Mouse (Mus musculus) kidney, adult 2 months (tissue): ENCODE measurements around the gene Mthfd2l.

Experiments
- CTCF ChIP-seq: fragments of 200-500 bp; conservative IDR thresholded peaks from 2 replicates; pipeline ENCODE4 v1.5.1; 2011; ENCODE audit warnings: low read depth, mild to moderate bottlenecking, control low read depth, low read length, moderate library complexity, mixed read lengths; ENCODE audit not compliant: insufficient read depth, insufficient read length
- POLR2A ChIP-seq: fragments of 200-500 bp; IDR thresholded peaks from one replicate; pipeline ENCODE4 v1.6.1; 2011; ENCODE audit warnings: low read depth, low read length, control low read depth

DNA sequence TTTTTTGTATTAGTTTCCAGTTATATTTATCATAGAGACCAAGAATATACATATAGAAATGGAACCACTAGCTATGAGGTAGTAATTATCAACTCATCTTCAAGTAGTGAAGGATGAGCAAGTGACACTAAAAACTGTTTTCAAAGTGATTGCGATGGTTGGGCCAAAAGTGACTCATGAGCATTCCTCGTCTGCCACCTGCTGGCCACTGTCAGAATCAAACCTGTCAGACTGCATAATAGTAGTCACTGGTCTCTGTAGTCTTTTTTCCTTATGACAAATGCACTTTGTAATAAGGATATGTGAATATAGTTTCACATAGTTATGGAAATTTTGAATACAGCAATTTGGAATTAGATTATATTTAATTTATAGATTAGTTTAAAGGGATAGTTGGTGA, 21.9 kb upstream of the Mthfd2l start:
- no peak for TF ChIP-seq POLR2A
- TF ChIP-seq CTCF, result peak; percentile 93
